Mouse (Mus musculus) layer of hippocampus, adult 11-12 months (tissue): ENCODE measurements at regions not wholly inside any gene's neighbourhood (a gene's known extent, or its start where the extent isn't known, plus 50 kb on each side); places are given as distances from the start of the nearest gene placed in this dataset.
A peak's percentile ranks its signal among the peaks of the same experiment; 100 is the strongest.

Experiments used
- DNase-seq: peaks from one replicate; pipeline ENCODE4 v3.0.0; 2022; ENCODE audit warnings: low spot score

DNA sequence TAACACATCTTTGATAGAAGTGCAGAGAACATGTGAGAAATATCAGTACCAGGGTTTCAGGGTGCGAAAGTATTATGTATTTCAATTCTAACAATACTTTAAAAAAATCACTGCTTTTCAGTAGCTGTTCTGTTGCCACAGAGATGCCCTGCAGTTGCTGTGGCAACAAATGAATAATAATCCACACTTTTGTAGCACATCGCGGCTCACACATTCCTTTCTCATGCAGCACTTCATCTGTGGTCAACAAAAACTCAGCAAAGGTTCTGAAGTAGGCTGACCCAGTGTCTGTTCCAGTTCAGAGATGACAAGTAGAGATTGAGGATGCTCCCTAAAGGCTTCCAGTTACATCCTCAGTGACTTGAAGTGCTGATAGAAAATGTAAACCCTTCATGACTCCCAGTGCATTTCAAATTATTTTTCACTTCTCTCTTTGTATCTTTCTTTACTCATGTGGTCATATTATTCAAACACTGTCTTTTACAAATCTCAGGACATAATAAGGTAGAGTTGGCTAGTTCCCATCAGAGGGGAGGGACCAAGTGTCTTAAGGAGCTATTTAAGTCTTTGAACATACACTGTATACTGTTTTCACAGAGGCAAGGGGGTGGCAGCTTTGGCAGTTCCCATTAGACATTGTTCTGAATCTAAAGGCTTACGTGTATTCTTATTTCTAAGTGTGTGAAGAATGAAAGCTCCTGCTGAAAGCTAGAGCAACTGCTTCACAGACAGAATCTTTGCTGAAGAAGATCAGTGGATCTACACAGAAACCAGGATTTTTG, 460.6 kb upstream of the Slit2 start:
- peak; percentile 4 for DNase-seq

DNA sequence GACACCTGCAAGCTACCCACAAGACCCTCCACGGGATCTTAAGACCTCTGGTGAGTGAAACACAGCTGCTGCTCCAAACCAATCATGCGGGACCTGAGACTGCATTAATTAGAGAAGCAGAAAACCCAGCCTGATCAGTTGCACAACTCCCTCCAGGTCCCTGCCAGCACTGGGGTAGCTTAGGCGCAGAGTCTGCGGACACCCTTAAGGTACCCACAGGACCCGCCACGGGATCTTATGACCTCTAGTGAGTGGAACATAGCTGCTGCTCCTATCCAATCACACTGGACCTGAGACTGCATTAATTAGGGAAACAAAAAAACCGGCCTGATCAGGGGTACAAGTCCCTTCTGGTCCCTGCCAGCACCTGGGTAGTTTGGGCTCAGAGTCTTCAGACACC, 454.3 kb upstream of the Slit2 start:
- DNase-seq = no peak

DNA sequence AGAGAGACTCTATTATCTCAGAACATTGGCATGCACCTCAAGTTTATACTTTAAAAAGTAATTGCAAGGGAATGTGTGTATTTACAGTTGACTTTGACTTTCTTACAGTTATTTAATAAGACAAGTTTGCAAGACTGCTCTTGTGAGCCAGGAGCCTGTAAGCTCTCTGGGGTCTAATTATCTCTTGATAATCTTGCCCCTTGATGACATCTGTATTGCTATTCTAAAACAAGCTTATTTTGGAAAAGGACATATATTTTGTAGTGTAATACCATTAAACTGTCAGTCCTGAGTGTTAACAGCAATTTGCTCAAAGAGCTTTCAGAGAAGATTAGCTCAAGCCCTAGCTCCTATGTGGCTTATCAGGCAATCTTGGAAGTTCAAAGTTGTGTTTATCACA, 445.4 kb upstream of the Slit2 start:
- no peak for DNase-seq

GRCm38 (mm10) chr5:47542248-47542647, 440.7 kb upstream of the Slit2 start:
- DNase-seq = no peak

DNA sequence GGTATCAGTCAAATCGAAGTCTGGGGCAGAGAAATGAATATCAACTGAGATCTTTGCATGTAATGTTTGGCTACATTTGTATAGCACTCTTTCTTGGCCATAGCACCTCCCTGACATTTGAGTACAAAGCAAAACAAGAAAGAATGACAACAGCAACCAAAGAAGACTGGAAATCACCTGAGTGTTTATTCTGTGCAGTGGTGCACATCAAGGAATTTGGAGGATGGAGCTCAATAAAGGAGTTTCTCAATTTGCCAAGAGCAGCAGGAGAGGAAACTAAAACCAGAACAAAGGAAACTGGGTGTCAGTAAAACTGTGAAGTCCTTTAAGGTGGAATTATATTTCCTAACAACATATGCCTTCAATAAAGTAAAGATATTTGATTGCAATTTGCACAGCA, 426.2 kb upstream of the Slit2 start:
- DNase-seq = no peak

DNA sequence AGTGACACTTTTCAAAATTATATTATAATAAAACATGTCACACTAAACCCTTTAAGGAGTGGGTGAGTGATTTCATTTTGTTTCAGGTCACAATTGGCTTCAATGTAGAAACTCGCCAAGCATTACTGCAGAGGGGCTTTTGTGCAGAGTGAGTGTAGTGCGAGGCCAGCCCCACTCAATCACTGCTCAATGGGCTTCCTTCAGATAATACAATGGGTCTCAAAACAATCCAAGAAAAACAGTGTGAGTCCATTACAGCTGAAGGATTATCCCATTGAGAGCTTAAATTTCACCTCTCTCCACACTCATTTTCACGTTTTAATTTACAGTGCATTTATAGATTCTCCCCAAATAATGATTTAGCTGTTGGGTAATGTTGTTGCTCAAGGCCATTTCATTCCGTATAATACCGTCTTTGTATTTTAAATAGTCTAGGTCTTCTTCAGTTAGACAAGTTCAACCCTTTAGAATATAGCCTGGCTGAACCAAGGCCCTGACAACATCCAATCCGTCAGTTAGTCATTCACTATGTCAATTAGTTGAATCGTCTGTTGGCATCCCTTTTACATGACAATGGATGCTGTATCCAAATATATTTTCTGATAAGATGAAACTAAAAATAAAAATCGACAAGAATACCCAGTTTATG, 425.7 kb upstream of the Slit2 start:
- no peak for DNase-seq
